Mouse (Mus musculus) forebrain, embryonic 14.5 days (tissue): Measurements from ENCODE around the gene Itga3. TPM values are rescaled to one million over a fixed set of nuclear protein-coding genes. Genes with fewer than 3 reads are reported as not detected.

Experiments used
- ATAC-seq: fragments of 200-750 bp; cut with Nextera tagmentation; 2 replicates; pipeline ENCODE4 v1.8.0; 2017; ENCODE audit warnings: mild to moderate bottlenecking, moderate library complexity
- DNase-seq: peaks from one replicate; pipeline ENCODE4 v3.0.0-alpha.2; 2015; ENCODE audit warnings: low spot score
- H3K27ac ChIP-seq: fragments of 300-500 bp; sonication (generic); 2 replicates; pipeline ENCODE4 v1.5.1; 2014; ENCODE audit warnings: low read depth, mild to moderate bottlenecking, control low read depth, low read length, moderate library complexity
- H3K27me3 ChIP-seq: fragments of 300-500 bp; sonication (generic); replicated peaks from 2 replicates; pipeline ENCODE4 v1.6.1; 2014; ENCODE audit warnings: low read length, control low read depth, mixed read lengths; ENCODE audit not compliant: control insufficient read depth, insufficient read depth
- H3K36me3 ChIP-seq: fragments of 300-500 bp; sonication (generic); 2 replicates; pipeline ENCODE4 v1.6.1; 2014; ENCODE audit warnings: low read length, control low read depth; ENCODE audit not compliant: control insufficient read depth, insufficient read depth
- H3K4me1 ChIP-seq: fragments of 300-500 bp; sonication (generic); 2 replicates; pipeline ENCODE4 v1.6.1; 2014; ENCODE audit warnings: antibody characterized with exemption, low read length, control low read depth; ENCODE audit not compliant: control insufficient read depth, insufficient read depth
- H3K4me2 ChIP-seq: fragments of 300-500 bp; sonication (generic); 2 replicates; pipeline ENCODE4 v1.6.1; 2014; ENCODE audit warnings: mild to moderate bottlenecking, control low read depth, low read length
- H3K4me3 ChIP-seq: fragments of 300-500 bp; sonication (generic); 2 replicates; pipeline ENCODE4 v1.5.1; 2014; ENCODE audit warnings: low read depth, low read length, control low read depth
- H3K9ac ChIP-seq: fragments of 300-500 bp; sonication (generic); 2 replicates; pipeline ENCODE4 v1.6.1; 2014; ENCODE audit warnings: mild to moderate bottlenecking, low read length, control low read depth, moderate library complexity
- H3K9me3 ChIP-seq: fragments of 300-500 bp; sonication (generic); replicated peaks from 2 replicates; pipeline ENCODE4 v1.6.1; 2016; ENCODE audit warnings: low read length, control low read depth, mixed read lengths; ENCODE audit not compliant: control insufficient read depth
- WGBS: fragments of 180-500 bp; shearing (Covaris S2); extraction: QIAGEN DNeasy Blood & Tissue Kit; methylation state at CpG from one replicate; pipeline ENCODE4 v1.1.7; 2014; 5-methylcytosine and 5-hydroxymethylcytosine counted together
- polyA plus RNA-seq: library from polyadenylated mRNA; unstranded; fragments of >200 nt; fragmentation: Nextera tagmentation; extraction: Ambion mirVana; gene quantifications from 2 replicates; pipeline ENCODE4 v1.2.1, GENCODE M21; 2014

Gene Itga3
- polyA plus RNA-seq, 1 experiment from 2014 or later = 4.1 TPM

GRCm38 (mm10) chr11:95032945-95033344 is 43.7 kb downstream of the Itga3 start:
- Histone ChIP-seq H3K9me3 (no peaks in the 10 kb centered on the region), H3K27me3 (no peaks in the 10 kb centered on the region), H3K27ac (no peak overlapping the region), H3K9ac (no peak overlapping the region), H3K36me3 (no peaks in the 10 kb centered on the region), H3K4me2 (no peak overlapping the region), H3K4me1 (peaks cover 6% of the 10 kb centered on the region; the same call in 1 of the 2 replicates), H3K4me3 (no peak overlapping the region)
- 23% methylated on average over 6 of the region's 6 CpGs for WGBS
- DNase-seq (no peak), ATAC-seq (no peak)

DNA sequence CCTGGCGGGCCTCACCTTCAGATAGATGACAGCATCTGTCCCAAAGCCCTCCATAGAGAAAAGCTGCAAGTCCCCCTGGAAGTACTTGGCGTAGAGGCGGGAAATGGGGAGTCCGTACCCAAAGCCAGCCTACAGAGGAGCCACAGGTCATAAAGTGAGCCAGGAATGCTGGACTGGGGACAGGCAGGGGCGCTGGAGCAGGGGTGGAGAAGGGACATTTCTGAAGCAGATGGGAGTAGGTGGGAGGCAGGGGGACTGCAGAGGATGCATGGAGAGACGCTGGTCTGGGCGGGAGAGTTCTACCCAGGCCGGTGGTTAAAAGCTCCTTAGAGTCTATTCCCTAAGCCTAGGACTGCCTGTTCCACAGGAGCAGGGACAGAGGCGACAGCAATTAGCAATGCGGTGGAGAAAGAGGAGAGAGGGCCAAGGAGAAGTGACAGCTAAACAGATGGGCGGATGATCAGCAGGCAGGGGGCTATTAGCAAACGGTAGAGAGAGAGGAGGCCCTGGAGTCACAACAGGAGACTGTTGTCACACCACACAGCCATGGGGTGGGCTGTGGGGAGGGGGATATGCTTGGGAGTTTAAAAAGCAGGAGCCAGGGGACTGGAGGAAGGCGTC is 48.6 kb downstream of the Itga3 start:
- DNase-seq = peak; percentile 31
- Histone ChIP-seq H3K4me1 (peaks cover 6% of the 10 kb centered on the region; the same call in 1 of the 2 replicates), H3K36me3 (peaks cover 32% of the 10 kb centered on the region), H3K27me3 (no peaks in the 10 kb centered on the region), H3K9ac (peak overlapping the region; percentile 2; the same call in 1 of the 2 replicates), H3K4me2 (no peak overlapping the region), H3K4me3 (no peak overlapping the region), H3K9me3 (no peaks in the 10 kb centered on the region), H3K27ac (peak overlapping the region; percentile 29; the same call in 1 of the 2 replicates)
- 36% methylated on average over 13 of the region's 13 CpGs for WGBS
- peak; percentile 18; the same call in 1 of the 2 replicates for ATAC-seq

DNA sequence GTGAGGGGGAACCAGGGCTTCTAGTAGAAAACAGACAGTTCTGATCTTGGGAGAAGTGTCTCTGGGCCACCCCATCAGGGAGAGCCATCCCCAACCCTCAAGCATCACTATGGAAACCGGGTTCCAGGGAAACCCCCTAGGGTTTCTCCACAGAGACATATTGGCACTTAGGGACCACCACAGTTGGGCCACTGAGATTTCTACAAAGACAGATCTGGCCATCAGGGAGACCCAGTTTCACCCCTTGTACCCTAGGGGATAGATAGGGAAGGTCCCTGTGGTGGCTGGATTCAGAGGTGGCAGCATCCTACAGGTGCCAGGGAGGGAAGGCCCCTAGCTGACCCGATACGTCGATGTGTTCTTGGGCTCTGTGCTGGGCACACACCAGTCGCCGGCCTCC is 49.8 kb downstream of the Itga3 start:
- ATAC-seq (no peak), DNase-seq (no peak)
- Histone ChIP-seq H3K4me2 (no peak overlapping the region), H3K9ac (no peak overlapping the region), H3K27ac (no peak overlapping the region), H3K4me1 (peaks cover 6% of the 10 kb centered on the region; the same call in 1 of the 2 replicates), H3K4me3 (no peak overlapping the region), H3K27me3 (no peaks in the 10 kb centered on the region), H3K36me3 (peaks cover 44% of the 10 kb centered on the region), H3K9me3 (no peaks in the 10 kb centered on the region)
- 90% methylated on average over 6 of the region's 6 CpGs for WGBS

DNA sequence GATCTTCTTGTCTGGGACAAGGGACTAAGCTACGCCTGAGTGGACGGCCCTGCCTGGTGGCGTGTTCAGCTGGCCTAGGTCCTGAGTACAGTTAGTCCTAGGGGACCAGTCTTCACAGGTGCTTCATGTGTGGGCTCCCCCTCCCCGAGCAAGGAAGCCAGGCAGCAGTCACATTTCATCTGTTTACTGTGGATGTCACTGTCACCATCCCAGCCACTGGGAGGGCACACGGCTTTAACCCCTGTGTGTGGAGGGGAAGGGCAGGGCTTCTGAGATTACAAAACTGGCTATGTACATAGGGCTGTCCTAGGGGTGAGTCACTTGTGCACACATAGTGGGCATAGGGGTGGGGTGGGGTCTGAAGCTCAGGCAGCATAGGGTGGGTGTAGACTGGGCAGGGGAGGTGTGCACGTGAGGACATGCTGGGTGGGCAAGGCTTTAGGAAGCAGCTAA is 50.5 kb downstream of the Itga3 start:
- no peak overlapping the region for H3K9ac ChIP-seq

DNA sequence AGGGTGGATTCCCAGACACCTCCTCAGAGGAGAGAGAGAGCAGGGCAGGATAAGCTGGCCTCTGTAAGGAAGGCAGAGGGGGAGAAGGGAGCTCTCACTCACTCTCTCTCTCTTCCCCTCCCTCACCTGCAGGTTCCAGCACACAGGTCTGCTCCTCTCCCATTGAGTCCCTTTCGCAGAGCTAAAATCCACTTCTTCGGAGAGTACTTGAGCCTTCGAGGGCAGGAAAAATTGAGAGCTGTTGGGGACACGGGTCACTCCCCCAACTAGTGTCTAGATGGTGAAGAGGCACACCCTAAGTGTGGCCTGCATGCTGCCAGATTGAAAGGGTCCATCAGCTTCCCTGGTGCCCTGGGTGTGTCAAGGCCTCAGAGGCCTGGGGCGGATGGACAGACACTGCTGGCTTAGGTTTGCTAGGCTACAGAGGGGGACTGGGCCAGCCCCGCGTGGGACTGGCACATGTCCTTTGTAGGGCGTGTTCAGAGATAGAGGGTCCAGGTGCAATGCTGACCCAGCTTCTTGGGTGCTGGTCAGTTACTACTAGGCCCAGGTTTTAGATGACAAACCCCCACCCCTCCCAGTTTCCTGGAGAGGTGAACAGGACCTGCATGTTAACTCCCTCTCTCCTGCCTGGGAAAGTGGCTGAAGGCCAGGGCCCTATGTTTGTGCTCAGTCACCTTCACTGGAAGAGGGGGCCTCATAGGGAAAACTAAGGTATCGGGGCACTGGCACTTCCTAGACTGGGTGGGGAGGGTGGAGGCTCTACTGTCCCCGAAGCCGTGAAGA is 51.2 kb downstream of the Itga3 start:
- peaks cover 6% of the 10 kb centered on the region; the same call in 1 of the 2 replicates for H3K4me1 ChIP-seq
- peak overlapping the region; percentile 74; the same call in 1 of the 2 replicates for H3K27ac ChIP-seq
- no peaks in the 10 kb centered on the region for H3K9me3 ChIP-seq
- no peak overlapping the region for H3K9ac ChIP-seq
- no peak for ATAC-seq
- no peak overlapping the region for H3K4me3 ChIP-seq
- H3K36me3 ChIP-seq = peaks cover 58% of the 10 kb centered on the region
- DNase-seq = no peak
- H3K27me3 ChIP-seq = no peaks in the 10 kb centered on the region
- 92% methylated on average over 11 of the region's 11 CpGs for WGBS
- H3K4me2 ChIP-seq = no peak overlapping the region

More for the DNA sequence above, 50.5 kb downstream of the Itga3 start:
- H3K27ac ChIP-seq = no peak overlapping the region
- peaks cover 51% of the 10 kb centered on the region for H3K36me3 ChIP-seq
- H3K4me2 ChIP-seq = no peak overlapping the region
- ATAC-seq = no peak
- WGBS = 79% methylated on average over 6 of the region's 6 CpGs
- H3K27me3 ChIP-seq = no peaks in the 10 kb centered on the region
- DNase-seq = no peak
- H3K4me3 ChIP-seq = no peak overlapping the region
- no peaks in the 10 kb centered on the region for H3K9me3 ChIP-seq
- H3K4me1 ChIP-seq = peaks cover 6% of the 10 kb centered on the region; the same call in 1 of the 2 replicates

- H3K27me3 ChIP-seq = no peaks in the 10 kb centered on the region
- 45% methylated on average over 29 of the region's 29 CpGs for WGBS
- peak overlapping the region; percentile 74; the same call in 1 of the 2 replicates for H3K27ac ChIP-seq
- H3K9me3 ChIP-seq = no peaks in the 10 kb centered on the region
- no peak overlapping the region for H3K4me2 ChIP-seq
- DNase-seq = peak; percentile 77
- no peak overlapping the region for H3K4me3 ChIP-seq
- H3K9ac ChIP-seq = no peak overlapping the region
- H3K4me1 ChIP-seq = peaks cover 6% of the 10 kb centered on the region; the same call in 1 of the 2 replicates
- H3K36me3 ChIP-seq = peaks cover 66% of the 10 kb centered on the region
- ATAC-seq = peak; percentile 36; the same call in 1 of the 2 replicates
Observed at GRCm38 (mm10) chr11:95024439-95025184, 52.0 kb downstream of the Itga3 start.

- Histone ChIP-seq H3K27ac (no peak overlapping the region), H3K9ac (no peak overlapping the region), H3K27me3 (no peaks in the 10 kb centered on the region), H3K9me3 (no peaks in the 10 kb centered on the region), H3K4me2 (no peak overlapping the region), H3K4me1 (peaks cover 5% of the 10 kb centered on the region; the same call in 1 of the 2 replicates), H3K4me3 (no peak overlapping the region), H3K36me3 (peaks cover 77% of the 10 kb centered on the region)
- ATAC-seq (no peak), DNase-seq (no peak)
- WGBS = 96% methylated on average over 9 of the region's 9 CpGs
Observed at GRCm38 (mm10) chr11:95023481-95023880, 53.1 kb downstream of the Itga3 start.

- H3K4me2 ChIP-seq = no peak overlapping the region
- no peak overlapping the region for H3K9ac ChIP-seq
- no peaks in the 10 kb centered on the region for H3K4me1 ChIP-seq
- peaks cover 82% of the 10 kb centered on the region for H3K36me3 ChIP-seq
- no peak for DNase-seq
- no peak overlapping the region for H3K27ac ChIP-seq
- no peaks in the 10 kb centered on the region for H3K27me3 ChIP-seq
- no peak overlapping the region for H3K4me3 ChIP-seq
- 83% methylated on average over 10 of the region's 10 CpGs for WGBS
- no peaks in the 10 kb centered on the region for H3K9me3 ChIP-seq
- ATAC-seq = no peak
Observed at GRCm38 (mm10) chr11:95022237-95022992, 54.2 kb downstream of the Itga3 start.
